Mouse (Mus musculus) v-Abl transformed pro-B cells (cell line): ENCODE measurements around the gene Bcar3.

Experiments
- in situ Hi-C, 2 experiments: fragments of 400-800 bp; cut with MboI; formaldehyde crosslinking; loops; one replicate each; pipeline ENCODE4 v1.15.1; 2025; ENCODE audit not compliant: unreplicated experiment in 2 of 2

The Bcar3 gene

GRCm38 (mm10) chr3:122484301-122484700 is 190.4 kb downstream of the Bcar3 start:
- in situ Hi-C loops = loop anchor here (25.0 kb wide), 2 partner anchors 428 to 597 kb away; partner anchors contain the start of genes 1810037I17Rik (in 1 of the 2) and Gm10959 (in 1 of the 2)

- in situ Hi-C loops = loop anchor here (25.0 kb wide), 2 partner anchors 427 to 598 kb away; partner anchors contain the start of genes 1810037I17Rik (in 1 of the 2) and Gm10959 (in 1 of the 2)
These were observed 191.8 kb downstream of the Bcar3 start for GRCm38 (mm10) chr3:122485699-122486098.

- in situ Hi-C loops = loop anchor here (25.0 kb wide), 2 partner anchors 426 to 599 kb away; partner anchors contain the start of genes 1810037I17Rik (in 1 of the 2) and Gm10959 (in 1 of the 2)
These were observed 192.3 kb downstream of the Bcar3 start for GRCm38 (mm10) chr3:122486193-122486592.

- in situ Hi-C loops = loop anchor here (25.0 kb wide), 2 partner anchors 424 to 601 kb away; partner anchors contain the start of genes 1810037I17Rik (in 1 of the 2) and Gm10959 (in 1 of the 2)
These were observed 194.3 kb downstream of the Bcar3 start for GRCm38 (mm10) chr3:122488051-122488754.

GRCm38 (mm10) chr3:122490574-122490973 is 196.6 kb downstream of the Bcar3 start:
- in situ Hi-C loops = loop anchor here (25.0 kb wide), 2 partner anchors 422 to 603 kb away; partner anchors contain the start of genes 1810037I17Rik (in 1 of the 2) and Gm10959 (in 1 of the 2)

GRCm38 (mm10) chr3:122492006-122492405 is 198.1 kb downstream of the Bcar3 start:
- in situ Hi-C loops = loop anchor here (25.0 kb wide), 2 partner anchors 420 to 605 kb away; partner anchors contain the start of genes 1810037I17Rik (in 1 of the 2) and Gm10959 (in 1 of the 2)

- in situ Hi-C loops = loop anchor here (25.0 kb wide), 2 partner anchors 419 to 606 kb away; partner anchors contain the start of genes 1810037I17Rik (in 1 of the 2) and Gm10959 (in 1 of the 2)
These were observed 199.1 kb downstream of the Bcar3 start for GRCm38 (mm10) chr3:122492872-122493615.

GRCm38 (mm10) chr3:122494764-122495163 is 200.8 kb downstream of the Bcar3 start:
- in situ Hi-C loops = loop anchor here (25.0 kb wide), 2 partner anchors 418 to 607 kb away; partner anchors contain the start of genes 1810037I17Rik (in 1 of the 2) and Gm10959 (in 1 of the 2)

- in situ Hi-C loops = loop anchor here (25.0 kb wide), 2 partner anchors 414 to 611 kb away; partner anchors contain the start of genes 1810037I17Rik (in 1 of the 2) and Gm10959 (in 1 of the 2)
These were observed 203.9 kb downstream of the Bcar3 start for GRCm38 (mm10) chr3:122497871-122498270.

- in situ Hi-C loops = loop anchor here (25.0 kb wide), 2 partner anchors 414 to 611 kb away; partner anchors contain the start of genes 1810037I17Rik (in 1 of the 2) and Gm10959 (in 1 of the 2)
These were observed 204.6 kb downstream of the Bcar3 start for GRCm38 (mm10) chr3:122498528-122498927.

GRCm38 (mm10) chr3:122499647-122500046 is 205.7 kb downstream of the Bcar3 start:
- in situ Hi-C loops = loop anchor here (25.0 kb wide), 2 partner anchors 413 to 612 kb away; partner anchors contain the start of genes 1810037I17Rik (in 1 of the 2) and Gm10959 (in 1 of the 2)

- in situ Hi-C loops = no loop called here
These were observed 207.0 kb downstream of the Bcar3 start for GRCm38 (mm10) chr3:122500929-122501328.

- in situ Hi-C loops = no loop called here
These were observed 212.5 kb downstream of the Bcar3 start for GRCm38 (mm10) chr3:122506343-122506916.

GRCm38 (mm10) chr3:122507826-122508225 is 213.9 kb downstream of the Bcar3 start:
- in situ Hi-C loops = no loop called here

- in situ Hi-C loops = no loop called here
These were observed 215.1 kb downstream of the Bcar3 start for GRCm38 (mm10) chr3:122509084-122509483.

- in situ Hi-C loops = no loop called here
These were observed 215.8 kb downstream of the Bcar3 start for GRCm38 (mm10) chr3:122509534-122510239.

GRCm38 (mm10) chr3:122510240-122510750 is 216.4 kb downstream of the Bcar3 start:
- in situ Hi-C loops = no loop called here

- in situ Hi-C loops = no loop called here
These were observed 217.0 kb downstream of the Bcar3 start for GRCm38 (mm10) chr3:122510932-122511331.
